Mouse (Mus musculus) v-Abl transformed pro-B cells (cell line): ENCODE measurements around the gene Trdmt1.

Experiments used
- in situ Hi-C, 2 experiments: fragments of 400-800 bp; cut with MboI; formaldehyde crosslinking; loops; one replicate each; pipeline ENCODE4 v1.15.1; 2025; ENCODE audit not compliant: unreplicated experiment in 2 of 2

The Trdmt1 gene

DNA sequence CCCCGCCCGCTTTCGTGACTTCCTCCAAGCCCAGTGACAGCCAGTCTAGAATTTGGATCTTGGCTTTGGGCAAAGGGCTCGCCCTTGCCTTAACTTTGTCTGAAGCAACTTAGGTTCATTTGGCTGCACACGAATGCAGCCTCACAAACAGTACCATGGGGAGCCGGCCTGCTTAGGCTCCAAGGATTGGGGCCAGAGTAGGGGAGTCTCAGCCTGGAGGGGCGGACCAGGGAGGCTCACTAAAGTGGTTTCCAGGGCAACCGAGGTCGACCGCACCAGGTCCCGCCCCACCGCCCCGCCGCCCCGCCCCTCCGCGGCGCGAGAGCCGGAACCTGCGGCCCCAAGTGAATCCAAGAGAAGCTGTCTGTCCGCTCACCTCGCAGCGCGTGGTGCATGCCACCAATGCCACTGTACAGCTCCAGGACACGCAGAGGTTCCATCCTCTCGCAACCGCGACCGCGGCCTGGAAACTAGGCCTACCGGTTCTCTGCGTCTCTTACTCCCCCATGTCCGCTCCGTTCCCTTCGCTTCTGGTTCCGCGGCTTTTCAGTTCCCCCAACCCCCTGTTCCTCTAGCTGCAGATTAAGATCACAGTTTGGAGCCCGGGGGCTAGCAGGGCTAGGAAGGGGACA is at the start of gene Trdmt1:
Trdmt1 (minus strand) TSS at position 476 of the 632 bp plus-strand sequence.
- in situ Hi-C loops = loop anchor here in 1 of 2 experiments (10.0 kb wide), 2 partner anchors 130 to 1510 kb away; partner anchors contain the start of gene Nsun6

- in situ Hi-C loops = loop anchor here (5.0 to 25.0 kb wide), 5 partner anchors 296 to 1606 kb away; no protein-coding TSS in a partner anchor
Measured at GRCm38 (mm10) chr2:13593328-13593727, 48.9 kb upstream of the Trdmt1 start.

DNA sequence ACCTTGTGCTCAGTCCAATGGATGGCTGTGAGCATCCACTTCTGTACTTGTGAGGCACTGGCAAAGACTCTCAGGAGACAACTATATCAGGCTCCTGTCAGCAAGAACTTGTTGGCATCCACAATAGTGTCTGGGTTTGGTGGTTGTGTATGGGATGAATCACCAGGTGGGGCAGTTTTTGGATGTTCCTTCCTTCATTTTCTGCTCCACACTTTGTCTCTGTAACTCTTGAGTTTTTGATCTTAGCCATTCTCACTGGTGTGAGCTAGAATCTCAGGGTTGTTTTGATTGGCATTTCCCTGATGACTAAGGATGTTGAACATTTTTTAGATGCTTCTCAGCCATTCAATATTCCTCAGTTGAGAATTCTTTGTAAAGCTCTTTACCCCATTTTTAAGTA is 39.3 kb upstream of the Trdmt1 start:
- in situ Hi-C loops = loop anchor here (10.0 to 25.0 kb wide), 4 partner anchors 871 to 1596 kb away; no protein-coding TSS in a partner anchor

DNA sequence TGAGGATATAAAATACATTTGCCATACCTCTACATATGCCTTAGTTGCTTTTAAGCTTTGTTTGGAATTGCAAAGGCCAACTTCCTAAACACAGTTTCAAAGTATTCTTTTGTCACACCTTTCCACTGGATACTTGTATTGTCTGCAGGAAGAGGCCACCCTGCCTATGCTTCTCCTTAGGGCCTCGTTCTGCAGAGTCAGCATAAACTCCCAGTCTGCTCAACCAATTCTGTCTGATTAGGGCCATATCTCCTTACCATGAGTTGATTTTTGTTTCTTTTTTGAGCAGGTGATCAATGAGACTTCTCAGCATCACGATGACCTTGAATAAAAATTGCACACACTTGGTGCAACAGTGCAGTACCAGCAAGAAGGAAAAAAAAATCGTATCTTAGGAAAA is 37.7 kb upstream of the Trdmt1 start:
- in situ Hi-C loops = loop anchor here (10.0 to 25.0 kb wide), 4 partner anchors 870 to 1595 kb away; no protein-coding TSS in a partner anchor

GRCm38 (mm10) chr2:13579991-13580390 is 35.5 kb upstream of the Trdmt1 start:
- in situ Hi-C loops = loop anchor here (10.0 to 25.0 kb wide), 5 partner anchors 868 to 1593 kb away; partner anchors contain the start of gene Nsun6 (in 1 of the 2)

GRCm38 (mm10) chr2:13579315-13579714 is 34.8 kb upstream of the Trdmt1 start:
- in situ Hi-C loops = loop anchor here (10.0 to 25.0 kb wide), 4 partner anchors 867 to 1592 kb away; partner anchors contain the start of gene Nsun6 (in 1 of the 2)

DNA sequence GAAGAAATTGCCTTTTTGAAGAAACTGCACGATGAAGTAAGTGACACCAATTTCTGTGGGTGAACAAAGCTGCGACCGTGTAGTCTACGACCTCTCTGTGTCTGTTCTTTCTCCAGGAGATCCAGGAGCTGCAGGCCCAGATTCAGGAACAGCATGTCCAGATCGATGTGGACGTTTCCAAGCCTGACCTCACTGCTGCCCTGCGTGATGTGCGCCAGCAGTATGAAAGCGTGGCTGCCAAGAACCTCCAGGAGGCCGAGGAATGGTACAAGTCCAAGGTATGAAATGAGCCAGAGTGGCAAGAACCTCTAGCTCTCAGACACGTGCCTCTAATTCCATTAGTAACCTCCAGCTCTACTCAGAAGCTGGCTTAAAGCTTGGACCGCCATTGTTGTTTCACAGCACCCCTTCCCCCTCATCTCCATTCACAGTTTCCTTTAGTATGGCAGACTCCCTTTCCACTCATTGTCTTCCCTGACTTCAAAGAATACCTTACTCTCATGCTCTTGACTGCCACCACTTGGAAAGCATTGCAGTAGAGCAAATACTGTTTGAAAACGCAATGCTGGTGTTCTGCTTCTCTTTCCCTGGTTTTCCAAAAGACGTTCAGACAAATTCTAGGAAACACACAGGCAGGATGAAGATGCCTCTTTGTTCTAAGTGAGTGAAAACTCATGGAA is 34.1 kb upstream of the Trdmt1 start:
- in situ Hi-C loops = loop anchor here (10.0 to 25.0 kb wide), 4 partner anchors 866 to 1591 kb away; partner anchors contain the start of gene Nsun6 (in 1 of the 2)

DNA sequence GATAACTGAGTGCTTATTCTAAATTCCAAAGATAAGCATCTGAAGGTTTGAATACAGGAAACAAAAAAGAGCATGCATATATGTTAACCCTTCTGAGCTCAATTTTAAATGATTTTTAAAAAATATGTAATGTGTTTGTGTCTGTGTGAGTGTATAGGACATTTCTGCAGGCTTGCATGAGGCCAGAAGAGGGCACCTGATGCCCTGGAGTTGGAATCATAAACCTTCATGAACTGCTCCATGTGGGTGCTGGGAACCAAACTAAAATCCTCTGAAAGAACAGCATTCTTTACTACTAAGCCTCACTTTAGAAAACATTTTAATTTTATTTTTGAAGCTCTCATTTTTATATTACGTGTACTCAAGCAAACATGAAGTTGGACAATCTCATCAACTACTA is 32.9 kb upstream of the Trdmt1 start:
- in situ Hi-C loops = loop anchor here (10.0 to 25.0 kb wide), 4 partner anchors 865 to 1590 kb away; partner anchors contain the start of gene Nsun6 (in 1 of the 2)

- in situ Hi-C loops = loop anchor here (10.0 to 25.0 kb wide), 4 partner anchors 864 to 1589 kb away; partner anchors contain the start of gene Nsun6 (in 1 of the 2)
Measured at GRCm38 (mm10) chr2:13575926-13576325, 31.5 kb upstream of the Trdmt1 start.

DNA sequence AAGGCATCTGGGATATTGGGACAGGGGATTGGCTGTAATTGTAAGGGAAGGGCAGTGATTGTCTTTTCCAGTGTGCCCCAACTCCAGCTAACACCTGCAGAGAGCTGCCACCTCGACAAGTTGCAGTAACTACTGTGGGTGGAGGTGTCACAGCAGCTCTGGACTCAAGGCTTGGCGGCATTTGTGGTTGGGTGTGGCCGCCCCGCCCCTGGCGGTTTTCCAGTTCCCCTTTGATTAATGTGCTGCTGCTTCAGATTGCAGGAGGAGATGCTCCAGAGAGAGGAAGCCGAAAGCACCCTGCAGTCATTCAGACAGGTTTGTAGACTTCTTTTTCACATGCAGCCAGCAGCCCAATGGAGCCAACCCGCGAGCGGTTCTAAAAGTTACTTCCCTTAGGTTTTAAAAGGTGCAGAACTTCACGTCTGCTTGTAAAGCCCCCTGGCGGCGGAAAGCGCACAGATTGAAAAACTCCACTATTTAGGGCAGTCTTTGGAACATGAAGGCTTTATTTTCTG is 30.9 kb upstream of the Trdmt1 start:
- in situ Hi-C loops = loop anchor here (10.0 to 25.0 kb wide), 4 partner anchors 863 to 1588 kb away; partner anchors contain the start of gene Nsun6 (in 1 of the 2)

DNA sequence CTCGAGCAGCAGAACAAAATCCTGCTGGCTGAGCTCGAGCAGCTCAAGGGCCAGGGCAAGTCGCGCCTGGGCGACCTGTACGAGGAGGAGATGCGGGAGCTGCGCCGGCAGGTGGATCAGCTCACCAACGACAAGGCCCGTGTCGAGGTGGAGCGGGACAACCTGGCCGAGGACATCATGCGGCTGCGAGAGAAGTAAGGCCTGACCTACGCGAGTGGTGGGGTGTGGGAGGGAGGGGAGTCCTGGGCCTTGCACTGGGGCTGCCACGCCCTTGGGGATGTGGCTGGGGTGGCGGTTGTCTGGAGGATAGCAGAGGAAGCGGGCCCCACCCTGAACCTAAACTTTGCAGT is 30.3 kb upstream of the Trdmt1 start:
- in situ Hi-C loops = loop anchor here (5.0 to 25.0 kb wide), 7 partner anchors 162 to 1937 kb away; partner anchors contain the start of genes Gm17490 (in 1 of the 2), Il2ra (in 1 of the 2) and Nsun6 (in 1 of the 2)

DNA sequence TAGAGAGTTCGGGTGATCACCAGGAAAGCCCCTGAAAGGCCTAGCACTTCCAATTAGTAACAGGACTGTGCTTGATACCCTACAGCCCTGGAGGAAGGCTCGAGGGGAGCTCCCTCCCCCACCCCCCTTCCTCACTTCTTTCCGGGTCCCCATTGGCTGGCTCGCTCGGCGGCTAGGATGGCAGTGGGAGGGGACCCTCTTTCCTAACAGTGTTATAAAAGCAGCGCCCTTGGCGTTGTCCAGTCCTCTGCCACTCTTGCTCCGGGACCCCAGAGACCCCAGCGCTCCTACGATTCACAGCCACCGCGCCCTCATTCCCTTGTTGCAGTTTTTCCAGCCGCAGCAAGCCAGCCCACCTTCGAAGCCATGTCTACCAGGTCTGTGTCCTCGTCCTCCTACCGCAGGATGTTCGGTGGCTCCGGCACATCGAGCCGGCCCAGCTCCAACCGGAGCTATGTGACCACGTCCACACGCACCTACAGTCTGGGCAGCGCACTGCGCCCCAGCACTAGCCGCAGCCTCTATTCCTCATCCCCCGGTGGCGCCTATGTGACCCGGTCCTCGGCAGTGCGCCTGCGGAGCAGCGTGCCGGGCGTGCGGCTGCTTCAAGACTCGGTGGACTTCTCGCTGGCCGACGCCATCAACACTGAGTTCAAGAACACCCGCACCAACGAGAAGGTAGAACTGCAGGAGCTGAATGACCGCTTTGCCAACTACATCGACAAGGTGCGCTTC is 29.8 kb upstream of the Trdmt1 start:
- in situ Hi-C loops = loop anchor here (5.0 to 25.0 kb wide), 4 partner anchors 162 to 1937 kb away; partner anchors contain the start of genes Gm17490 (in 1 of the 2), Il2ra (in 1 of the 2) and Nsun6 (in 1 of the 2)

- in situ Hi-C loops = loop anchor here (5.0 to 25.0 kb wide), 4 partner anchors 161 to 1936 kb away; partner anchors contain the start of genes Gm17490 (in 1 of the 2), Il2ra (in 1 of the 2) and Nsun6 (in 1 of the 2)
Measured at GRCm38 (mm10) chr2:13573408-13574065, 29.1 kb upstream of the Trdmt1 start, which contains the start of gene Vim. Gene Vim, plus strand, starts transcription at chr2:13573927.

DNA sequence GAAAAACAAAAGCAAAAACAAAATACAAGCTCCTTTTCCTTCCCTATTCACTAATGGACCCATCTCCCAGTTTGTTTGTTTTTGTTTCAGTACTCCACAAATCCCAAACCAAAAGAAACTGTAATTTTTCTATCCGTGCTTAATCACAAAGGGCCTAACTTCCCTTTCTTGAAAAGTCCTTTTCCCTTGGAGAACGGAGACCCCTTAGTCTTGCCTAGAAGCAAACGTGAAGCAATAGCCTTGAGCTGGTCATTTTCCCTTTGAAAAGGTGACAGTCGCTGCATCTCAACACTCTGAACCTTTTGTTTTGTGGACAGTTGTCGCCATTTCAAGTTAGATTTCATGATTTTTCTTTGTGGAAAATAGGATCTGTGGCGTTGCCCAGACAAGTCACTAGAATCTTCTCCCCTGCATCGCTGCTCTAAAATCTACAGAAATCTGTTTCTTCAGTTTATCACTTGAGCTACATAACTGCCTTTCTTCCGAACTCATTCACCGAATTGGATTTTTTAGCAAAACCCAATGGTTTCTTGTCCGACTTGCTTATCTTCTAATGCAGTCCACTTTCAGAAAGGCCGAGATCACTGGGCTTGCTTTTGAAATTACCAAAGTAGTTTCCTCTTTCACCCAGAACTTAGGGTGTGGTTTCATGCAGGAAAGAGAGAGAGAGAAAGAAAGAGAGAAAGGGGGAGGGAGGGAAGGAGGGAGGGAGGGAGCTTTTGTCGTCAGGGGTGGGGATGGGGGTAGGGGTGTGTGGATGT is 28.4 kb upstream of the Trdmt1 start:
- in situ Hi-C loops = loop anchor here (5.0 to 25.0 kb wide), 4 partner anchors 161 to 1936 kb away; partner anchors contain the start of genes Gm17490 (in 1 of the 2), Il2ra (in 1 of the 2) and Nsun6 (in 1 of the 2)

- in situ Hi-C loops = loop anchor here (5.0 to 25.0 kb wide), 4 partner anchors 160 to 1935 kb away; partner anchors contain the start of genes Gm17490 (in 1 of the 2), Il2ra (in 1 of the 2) and Nsun6 (in 1 of the 2)
Measured at GRCm38 (mm10) chr2:13572101-13572553, 27.7 kb upstream of the Trdmt1 start.

DNA sequence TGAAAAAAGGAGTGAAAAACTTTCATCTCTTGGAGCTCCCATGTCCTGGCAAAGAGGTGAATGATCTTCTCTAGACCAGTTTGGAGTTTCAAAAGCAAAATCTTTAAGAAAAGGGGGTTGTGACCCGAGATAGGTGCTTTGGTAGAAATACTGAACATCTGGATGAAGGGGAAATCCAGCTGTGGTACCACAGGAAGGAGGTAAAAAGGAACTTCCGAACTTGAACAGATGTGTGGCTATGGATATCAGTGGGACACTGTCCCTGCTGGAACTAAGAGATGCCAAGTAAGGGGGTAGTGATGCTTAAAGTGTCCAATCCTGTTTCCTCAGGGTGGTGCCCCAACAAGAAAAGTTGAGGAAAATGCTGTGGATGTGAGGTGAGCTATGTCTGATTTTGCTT is 25.7 kb upstream of the Trdmt1 start:
- in situ Hi-C loops = loop anchor here (5.0 to 25.0 kb wide), 4 partner anchors 158 to 1933 kb away; partner anchors contain the start of genes Gm17490 (in 1 of the 2), Il2ra (in 1 of the 2) and Nsun6 (in 1 of the 2)

- in situ Hi-C loops = loop anchor here (25.0 kb wide), 2 partner anchors 702 to 1923 kb away; partner anchors contain the start of genes Gm17490 (in 1 of the 2) and Il2ra (in 1 of the 2)
Measured at GRCm38 (mm10) chr2:13560396-13560795, 15.9 kb upstream of the Trdmt1 start.

DNA sequence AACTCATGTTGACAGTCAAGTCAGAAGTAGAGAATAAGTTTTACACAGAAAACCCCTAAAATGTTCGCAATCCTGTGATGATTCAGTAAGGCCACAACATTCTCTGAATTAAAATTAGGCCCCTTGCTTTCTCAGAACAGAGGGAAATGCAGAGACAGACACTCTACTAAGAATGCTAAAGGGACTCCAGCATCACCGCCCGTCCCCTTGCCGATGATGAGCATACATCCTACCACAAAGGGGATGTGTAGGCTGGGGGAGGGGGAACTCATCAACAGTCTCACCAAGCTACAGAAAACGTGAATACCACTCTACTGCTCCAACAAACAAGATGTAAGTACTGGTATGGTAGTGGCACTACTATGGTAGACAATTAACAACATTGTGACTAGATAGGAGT is 15.3 kb upstream of the Trdmt1 start:
- in situ Hi-C loops = loop anchor here (25.0 kb wide), 2 partner anchors 703 to 1922 kb away; partner anchors contain the start of genes Gm17490 (in 1 of the 2) and Il2ra (in 1 of the 2)
